In genomic region chr17:9885110-9885509, GRCm38 (mm10) we compare ENCODE assay signal across 18 mouse cellular contexts.
DNase-seq lines count a peak whose midpoint lies in the region; ATAC-seq and TF ChIP-seq lines count a peak whose summit lies in the region.
"Had no signal": no experiment of that assay in that cellular context is flagged by ENCODE, and none has a peak within 500 bp of the region (broad histone marks: within the 10 kb centered on the region; RNA-seq: fewer than 3 reads in every experiment).

No protein-coding gene starts in this region.

- no peak overlapping the region for H3K4me3 ChIP-seq in forebrain, embryonic 12.5 days (replicated peaks)
- H3K4me3 ChIP-seq in forebrain, embryonic 13.5 days, result no peak overlapping the region
- no peak overlapping the region for H3K4me3 ChIP-seq in neural tube, embryonic 11.5 days (ENCODE audit: low read depth, low read length)
- H3K4me3 ChIP-seq in limb, embryonic 14.5 days (replicated peaks; ENCODE audit: low read length), result no peak overlapping the region
- H3K4me3 ChIP-seq in heart, adult 2 months, result no peak overlapping the region
- H3K4me3 ChIP-seq: erythroblast, embryonic 14.5 days; liver, embryonic 13.5 days; myocyte had no signal

- no peak overlapping the region for H3K4me2 ChIP-seq in forebrain, embryonic 12.5 days
- H3K4me2 ChIP-seq in forebrain, embryonic 13.5 days, result no peak overlapping the region
- H3K4me2 ChIP-seq in neural tube, embryonic 11.5 days (ENCODE audit: low read depth), result no peak overlapping the region
- no peak overlapping the region for H3K4me2 ChIP-seq in limb, embryonic 14.5 days (replicated peaks; ENCODE audit: low read depth, low read length, severe bottlenecking)
- H3K4me2 ChIP-seq: liver, embryonic 13.5 days had no signal

- intact Hi-C loops in heart, adult 2 months (cut with DNase I), result no loop called here

- WGBS in forebrain, embryonic 12.5 days, result 71% methylated on average over 7 of the region's 7 CpGs
- WGBS in forebrain, embryonic 13.5 days, result 61% methylated on average over 7 of the region's 7 CpGs
- WGBS in neural tube, embryonic 11.5 days, result 35% methylated on average over 7 of the region's 7 CpGs
- 28% methylated on average over 7 of the region's 7 CpGs for WGBS in limb, embryonic 14.5 days
- WGBS in heart, adult 2 months, result 85% methylated on average over 7 of the region's 7 CpGs

- no peaks in the 10 kb centered on the region for H3K9me3 ChIP-seq in forebrain, embryonic 12.5 days
- no peaks in the 10 kb centered on the region for H3K9me3 ChIP-seq in forebrain, embryonic 13.5 days (replicated peaks)
- no peaks in the 10 kb centered on the region for H3K9me3 ChIP-seq in neural tube, embryonic 11.5 days (ENCODE audit: control insufficient read depth, low read length)
- H3K9me3 ChIP-seq in limb, embryonic 14.5 days (ENCODE audit: control insufficient read depth, low read length), result no peaks in the 10 kb centered on the region
- H3K9me3 ChIP-seq: liver, embryonic 13.5 days had no signal

- 0 out of 2 replicates have a peak, but pooled peaks cover 3% of the 10 kb centered on the region for H3K27me3 ChIP-seq in forebrain, embryonic 12.5 days
- no peaks in the 10 kb centered on the region for H3K27me3 ChIP-seq in forebrain, embryonic 13.5 days
- no peaks in the 10 kb centered on the region for H3K27me3 ChIP-seq in neural tube, embryonic 11.5 days (ENCODE audit: control insufficient read depth, insufficient read depth, low read length)
- no peaks in the 10 kb centered on the region for H3K27me3 ChIP-seq in limb, embryonic 14.5 days (ENCODE audit: control insufficient read depth, insufficient read depth, low read length)
- no peaks in the 10 kb centered on the region for H3K27me3 ChIP-seq in heart, adult 2 months (ENCODE audit: control insufficient read depth, insufficient read depth, low read length)
- H3K27me3 ChIP-seq: liver, embryonic 13.5 days; Patski had no signal

- peaks cover 46% of the 10 kb centered on the region for H3K4me1 ChIP-seq in forebrain, embryonic 12.5 days
- H3K4me1 ChIP-seq in forebrain, embryonic 13.5 days, result peaks cover 38% of the 10 kb centered on the region
- H3K4me1 ChIP-seq in neural tube, embryonic 11.5 days (ENCODE audit: control insufficient read depth, insufficient read depth, low read length), result peaks cover 18% of the 10 kb centered on the region
- H3K4me1 ChIP-seq in limb, embryonic 14.5 days (ENCODE audit: control insufficient read depth, insufficient read depth, low read length), result no peaks in the 10 kb centered on the region
- H3K4me1 ChIP-seq in heart, adult 2 months (ENCODE audit: control insufficient read depth, insufficient read depth, low read length), result peaks cover 2% of the 10 kb centered on the region; the same call in 1 of the 2 replicates
- H3K4me1 ChIP-seq: liver, embryonic 13.5 days had no signal

- peak; percentile 39 for DNase-seq in neural tube, embryonic 11.5 days (ENCODE audit: low spot score)
- no peak for DNase-seq in neural tube, embryonic 10.5 days (ENCODE audit: extremely low spot score, low spot score)
- DNase-seq in limb, embryonic 14.5 days (ENCODE audit: low spot score), result peak; percentile 34
- DNase-seq in left cerebral cortex, adult 8-10 months (ENCODE audit: low spot score in 2 of 2), result no peak
- DNase-seq in adrenal gland, postnatal 10 days, result no peak
- DNase-seq in heart, adult 2 months, result no peak
- DNase-seq: cerebellum, adult 9-10 months; heart, adult 18-20 months; heart, postnatal 10 days; kidney, adult 2 months; liver, embryonic 13.5 days; lung, postnatal 10 days; thymus, postnatal 36 days had no signal

- no peak overlapping the region for H3K9ac ChIP-seq in forebrain, embryonic 12.5 days
- H3K9ac ChIP-seq in forebrain, embryonic 13.5 days, result no peak overlapping the region
- no peak overlapping the region; the same call in 1 of the 2 replicates for H3K9ac ChIP-seq in neural tube, embryonic 11.5 days (ENCODE audit: low read length)
- no peak overlapping the region for H3K9ac ChIP-seq in limb, embryonic 14.5 days (ENCODE audit: low read depth, low read length, severe bottlenecking)
- H3K9ac ChIP-seq in heart, adult 2 months (ENCODE audit: low read depth, low read length), result no peak overlapping the region
- H3K9ac ChIP-seq: liver, embryonic 13.5 days had no signal

- no peaks in the 10 kb centered on the region for H3K79me2 ChIP-seq in heart, adult 2 months (replicated peaks; ENCODE audit: control insufficient read depth, insufficient read depth, low read length)

- no peak for TF ChIP-seq CTCF in heart, adult 2 months (IDR thresholded peaks at IDR 0.05)

- no peak for ATAC-seq in forebrain, embryonic 12.5 days (ENCODE audit: low FRiP score)
- ATAC-seq in forebrain, embryonic 13.5 days, result no peak; the same call in 1 of the 2 replicates
- ATAC-seq in neural tube, embryonic 11.5 days (ENCODE audit: insufficient read depth, low FRiP score, low TSS enrichment), result no peak
- ATAC-seq in limb, embryonic 14.5 days (ENCODE audit: low FRiP score, low read depth), result no peak
- ATAC-seq: Patski had no signal

- H3K27ac ChIP-seq in forebrain, embryonic 12.5 days, result 0 out of 2 replicates have a peak overlapping the region, but pooled peaks have one; percentile 42
- H3K27ac ChIP-seq in forebrain, embryonic 13.5 days, result no peak overlapping the region; the same call in 1 of the 2 replicates
- H3K27ac ChIP-seq in neural tube, embryonic 11.5 days (ENCODE audit: low read depth, low read length), result no peak overlapping the region
- H3K27ac ChIP-seq in limb, embryonic 14.5 days (replicated peaks; ENCODE audit: low read depth, low read length), result no peak overlapping the region
- H3K27ac ChIP-seq in heart, adult 2 months, result no peak overlapping the region
- H3K27ac ChIP-seq: liver, embryonic 13.5 days had no signal

- H3K36me3 ChIP-seq in forebrain, embryonic 12.5 days (replicated peaks), result no peaks in the 10 kb centered on the region
- H3K36me3 ChIP-seq in forebrain, embryonic 13.5 days (ENCODE audit: poor library complexity, severe bottlenecking), result no peaks in the 10 kb centered on the region
- no peaks in the 10 kb centered on the region for H3K36me3 ChIP-seq in neural tube, embryonic 11.5 days (ENCODE audit: control insufficient read depth, insufficient read depth, low read length)
- H3K36me3 ChIP-seq in limb, embryonic 14.5 days (ENCODE audit: control insufficient read depth, insufficient read depth, low read length), result no peaks in the 10 kb centered on the region
- no peaks in the 10 kb centered on the region for H3K36me3 ChIP-seq in heart, adult 2 months (ENCODE audit: control insufficient read depth, insufficient read depth, low read length)
- H3K36me3 ChIP-seq: liver, embryonic 13.5 days had no signal

- TF ChIP-seq POLR2A in limb, embryonic 14.5 days (IDR thresholded peaks at IDR 0.05; ENCODE audit: borderline replicate concordance, extremely low read depth, insufficient read depth, insufficient read length), result no peak
- TF ChIP-seq POLR2A in heart, adult 2 months (IDR thresholded peaks at IDR 0.05; ENCODE audit: insufficient read depth, low read depth, low read length), result no peak

- no peak for TF ChIP-seq EP300 in heart, adult 2 months (IDR thresholded peaks at IDR 0.05; ENCODE audit: insufficient read depth, low read depth, low read length)

Comparison
In these comparisons a context has a peak if more than half of its experiments do, and no peak if none do; other contexts are left out.
1. DNase-seq: peak in neural tube, embryonic 11.5 days (single experiment) and limb, embryonic 14.5 days (single experiment); none in neural tube, embryonic 10.5 days (single experiment), left cerebral cortex, adult 8-10 months (0 of 2), adrenal gland, postnatal 10 days (single experiment) and heart, adult 2 months (0 of 2).